Mouse (Mus musculus) right cerebral cortex, postnatal 36 days (tissue): ENCODE measurements at regions not wholly inside any gene's neighbourhood (a gene's known extent, or its start where the extent isn't known, plus 50 kb on each side); places are given as distances from the start of the nearest gene placed in this dataset.

Experiments used
- DNase-seq, 2 experiments: peaks; one replicate each; pipeline ENCODE4 v3.0.0; 2022; ENCODE audit warnings: low spot score in 2 of 2, mixed read lengths in 1 of 2

DNA sequence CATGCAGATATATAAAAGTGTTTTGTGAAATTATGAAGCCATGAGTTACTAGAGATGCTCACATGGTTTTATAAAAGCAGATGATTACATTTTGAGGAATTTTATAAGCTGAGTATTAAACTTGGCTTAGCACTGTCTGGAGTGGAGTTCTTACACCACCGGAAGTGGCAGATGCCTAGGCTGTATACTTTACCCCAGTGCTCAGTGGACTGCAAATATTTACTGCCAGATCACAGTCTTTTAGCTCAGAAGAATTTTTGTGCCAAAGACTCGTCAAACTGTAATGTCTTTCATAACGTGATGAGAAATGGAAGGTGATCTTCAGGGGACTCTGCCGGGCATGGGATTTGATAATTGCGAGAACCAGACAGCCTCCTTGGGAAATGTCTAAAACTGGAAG, 136.1 kb upstream of the 9330182O14Rik start:
- no peak for DNase-seq

DNA sequence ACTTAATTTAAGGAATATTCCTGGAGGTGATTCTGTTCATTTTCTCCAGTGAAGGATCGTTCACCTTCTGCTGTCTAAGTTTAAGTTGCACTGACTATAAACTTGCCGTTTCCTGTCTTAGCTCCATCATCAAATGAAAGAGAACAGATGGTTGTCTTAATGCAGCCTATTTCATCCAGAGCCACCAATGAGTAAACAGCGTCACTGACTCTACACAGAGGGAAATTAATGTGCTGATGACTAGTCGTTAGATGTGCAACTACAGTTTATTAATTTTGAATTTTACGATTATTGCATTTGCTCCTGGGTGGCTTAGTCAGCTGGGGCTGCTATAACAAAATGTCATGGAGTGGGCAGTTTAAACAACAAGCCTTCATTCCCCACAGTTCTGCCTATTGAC, 134.1 kb upstream of the 9330182O14Rik start:
- no peak for DNase-seq

DNA sequence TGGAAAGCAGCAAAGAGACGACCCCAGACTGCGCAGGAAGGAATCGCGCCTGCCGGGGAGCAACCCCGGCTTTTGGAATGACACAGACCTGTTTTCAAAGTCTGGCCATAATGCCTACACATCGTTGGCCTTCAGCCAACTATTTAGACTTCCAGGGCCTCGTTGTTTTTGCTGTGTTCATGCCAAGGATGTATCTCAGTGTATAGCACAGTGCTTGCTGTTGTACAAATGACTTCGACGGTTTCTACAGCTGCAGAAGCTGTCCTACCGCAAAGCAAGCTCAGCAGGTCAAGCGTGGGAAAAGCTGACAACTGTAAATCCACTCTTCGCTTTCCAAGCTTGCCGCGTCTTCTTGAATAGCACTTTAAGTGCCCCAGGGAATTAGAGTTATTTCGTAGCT, 129.1 kb upstream of the 9330182O14Rik start:
- no peak for DNase-seq

DNA sequence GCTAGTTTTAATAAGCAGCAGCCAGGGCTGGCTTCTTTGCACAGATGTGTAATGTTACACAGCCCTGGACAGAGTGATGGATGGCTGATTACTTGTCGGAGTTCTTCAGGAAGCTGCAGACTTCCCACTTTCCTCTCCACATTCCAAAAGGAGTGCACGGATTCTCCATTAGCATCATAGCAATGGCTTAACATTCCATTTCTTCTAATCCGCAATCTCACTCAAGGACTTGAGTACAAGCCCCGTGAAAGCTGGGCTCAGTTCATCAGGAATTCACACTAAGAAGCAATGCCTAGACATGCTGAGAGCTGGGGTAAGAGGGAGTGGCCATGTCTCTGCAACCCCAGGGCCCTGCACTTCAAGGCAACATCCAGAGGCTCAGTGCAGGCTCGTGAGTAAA, 126.3 kb upstream of the 9330182O14Rik start:
- no peak for DNase-seq

DNA sequence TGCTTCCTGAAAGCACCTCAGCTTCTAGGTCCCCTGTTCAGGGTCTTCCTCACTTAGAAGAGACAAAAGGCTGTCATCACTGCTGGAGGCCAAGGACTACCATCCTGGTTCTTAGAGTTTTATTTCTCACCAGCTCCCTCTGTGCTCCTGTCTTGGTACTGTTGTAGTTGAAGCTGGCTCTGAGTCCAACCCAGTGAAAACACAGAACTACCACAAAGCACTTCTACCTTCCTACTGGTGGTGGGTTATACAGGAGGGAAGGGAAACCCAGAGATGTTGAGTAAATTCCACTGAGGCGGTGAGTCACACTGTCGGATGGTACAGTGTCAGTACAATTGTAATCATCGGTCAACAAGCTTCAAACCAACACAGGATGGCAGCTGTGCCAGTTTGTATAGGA, 120.3 kb upstream of the 9330182O14Rik start:
- DNase-seq = no peak

DNA sequence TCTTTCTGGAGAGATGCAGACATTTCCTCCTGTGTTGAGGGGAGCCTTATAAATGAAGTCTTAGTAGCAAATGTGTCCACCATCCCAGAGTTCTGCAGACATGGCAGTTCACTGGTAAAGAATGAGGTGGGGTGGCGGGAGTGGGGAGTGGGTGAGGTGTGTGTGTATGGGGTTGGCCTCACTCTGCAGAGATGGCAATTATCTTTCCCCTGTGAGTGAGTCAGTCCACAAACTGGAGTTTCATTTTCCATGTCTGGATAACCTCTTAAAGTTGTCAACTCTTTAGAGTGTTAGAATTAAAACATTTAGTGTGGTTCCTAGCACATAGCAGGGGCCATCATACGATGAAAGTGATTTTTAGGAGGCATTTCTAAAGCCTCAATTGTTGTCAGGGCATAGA, 117.1 kb upstream of the 9330182O14Rik start:
- DNase-seq = no peak

DNA sequence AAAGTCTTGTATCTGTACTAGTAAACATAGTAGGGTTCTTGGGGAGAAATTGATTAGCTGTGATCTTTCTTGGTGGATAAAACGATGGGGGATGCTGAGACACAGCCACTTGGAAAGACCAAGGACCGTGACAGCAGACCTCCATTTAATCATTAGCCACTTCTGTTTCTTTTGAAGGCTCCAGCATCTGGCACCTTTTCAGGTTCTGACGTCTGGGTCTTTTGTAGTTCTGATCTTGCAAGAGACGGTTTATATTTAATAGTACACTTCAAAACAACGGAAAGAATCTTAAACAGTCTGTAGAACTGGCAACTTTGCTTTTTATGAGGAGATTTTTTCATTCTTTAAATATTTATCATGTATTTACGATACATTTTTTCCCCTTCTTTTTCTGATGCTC, 116.6 kb upstream of the 9330182O14Rik start:
- no peak for DNase-seq

DNA sequence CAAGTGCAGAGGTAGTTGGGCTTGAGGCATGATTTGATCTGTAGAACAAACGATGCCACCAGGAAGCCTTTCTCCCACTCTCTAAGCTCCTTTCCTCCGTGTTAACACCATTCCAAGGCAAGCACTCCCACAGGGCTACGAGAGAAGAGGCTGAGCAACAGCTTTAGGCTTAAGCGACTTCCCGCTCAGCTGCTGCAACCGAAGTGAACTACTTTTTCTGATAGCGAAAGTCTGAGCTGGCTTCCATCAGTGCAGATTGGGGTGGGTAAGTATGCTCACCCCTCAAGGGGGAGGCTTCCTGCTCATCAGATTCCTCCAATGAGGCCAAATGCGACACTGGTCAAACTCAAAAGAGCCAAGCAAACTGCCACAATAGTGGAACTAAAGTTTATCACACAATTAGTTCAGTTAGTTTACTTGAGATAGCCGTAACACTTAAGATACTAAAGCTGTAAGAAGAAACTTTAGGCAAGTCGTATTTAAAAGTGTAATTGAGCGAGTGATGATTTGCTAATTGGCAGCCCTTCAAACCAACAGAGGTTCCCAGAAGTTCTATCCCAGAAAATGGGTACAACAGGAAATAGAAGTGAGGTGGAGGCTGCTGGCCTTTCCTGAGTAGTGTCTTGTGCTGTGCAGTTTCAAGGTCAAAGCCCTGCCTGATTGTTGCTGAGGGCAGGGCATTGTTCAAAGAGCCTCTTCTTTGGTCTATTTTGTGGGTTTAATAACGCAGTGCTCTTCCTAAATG, 115.9 kb upstream of the 9330182O14Rik start:
- DNase-seq = no peak

DNA sequence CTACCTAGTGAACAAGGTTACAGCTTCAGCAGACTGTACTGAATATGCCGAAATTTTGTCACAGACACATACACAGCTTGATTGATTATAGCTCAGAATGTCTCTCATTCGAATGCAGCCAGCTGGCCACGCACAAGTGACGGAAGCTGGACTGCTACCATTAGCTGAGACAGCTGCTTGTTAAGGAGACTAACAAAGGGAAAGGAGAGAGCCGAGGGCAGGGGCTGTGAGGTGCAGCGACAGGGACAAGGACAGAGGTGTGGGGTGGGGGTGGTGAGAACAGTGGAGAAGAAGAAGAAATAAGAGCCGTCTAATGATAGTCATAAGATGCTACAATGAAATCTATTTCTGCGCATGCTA, 115.4 kb upstream of the 9330182O14Rik start:
- DNase-seq = no peak

DNA sequence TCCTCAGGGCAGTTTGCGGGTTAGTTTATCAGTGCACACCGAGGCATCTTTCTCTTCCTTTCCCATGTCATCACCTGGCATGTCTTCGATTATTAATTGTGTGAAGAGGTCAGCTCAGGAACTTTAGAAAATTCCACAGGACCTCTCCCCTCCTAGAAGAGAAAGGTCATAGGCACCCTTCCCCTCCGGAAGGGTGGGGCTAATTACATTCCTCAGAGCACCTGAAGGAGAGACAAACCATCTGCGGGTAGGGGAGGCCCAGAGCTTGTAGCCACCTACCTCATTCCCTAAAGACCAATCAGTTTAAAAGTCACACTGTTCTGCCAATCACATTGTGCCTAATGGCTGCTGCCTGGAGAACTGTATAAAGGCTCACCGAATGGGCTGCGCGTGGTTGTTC, 114.9 kb upstream of the 9330182O14Rik start:
- no peak for DNase-seq

DNA sequence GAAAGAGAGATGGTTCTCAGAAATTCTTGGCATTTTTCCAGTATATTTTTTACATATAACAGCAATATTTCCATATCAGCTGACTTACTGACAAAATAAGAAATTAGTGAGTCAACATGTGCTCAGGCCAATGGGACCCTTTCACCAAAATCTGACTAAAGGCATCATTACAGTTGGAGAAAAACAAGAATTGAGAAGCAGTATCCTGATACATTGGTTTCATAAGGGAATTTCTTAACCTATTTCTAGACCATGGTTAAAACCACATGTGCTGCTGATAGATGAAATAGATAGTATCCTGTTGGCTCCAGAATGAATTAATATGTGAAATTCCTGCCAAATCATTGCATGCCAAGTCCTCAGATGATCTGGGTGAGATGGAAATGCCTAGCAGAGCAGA, 114.1 kb upstream of the 9330182O14Rik start:
- DNase-seq = no peak

DNA sequence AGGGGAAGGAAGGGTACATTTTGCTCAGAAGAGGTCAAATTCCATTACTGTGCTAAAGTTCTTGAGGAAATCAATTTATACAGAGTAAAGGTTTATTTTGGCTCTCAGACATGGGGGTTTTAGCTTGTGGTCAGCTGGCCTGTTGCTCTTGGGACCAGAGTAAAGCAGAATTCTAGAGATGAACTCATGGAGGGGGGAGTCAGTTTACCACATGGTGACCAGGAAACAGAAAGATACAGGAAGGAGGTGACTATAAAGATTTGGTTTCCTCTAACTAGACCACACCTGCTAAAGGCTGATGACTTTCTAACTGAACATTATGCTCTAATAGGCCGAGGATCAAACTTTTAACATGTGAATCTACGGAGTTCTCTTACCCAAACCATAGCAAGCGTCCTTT, 113.5 kb upstream of the 9330182O14Rik start:
- no peak for DNase-seq

DNA sequence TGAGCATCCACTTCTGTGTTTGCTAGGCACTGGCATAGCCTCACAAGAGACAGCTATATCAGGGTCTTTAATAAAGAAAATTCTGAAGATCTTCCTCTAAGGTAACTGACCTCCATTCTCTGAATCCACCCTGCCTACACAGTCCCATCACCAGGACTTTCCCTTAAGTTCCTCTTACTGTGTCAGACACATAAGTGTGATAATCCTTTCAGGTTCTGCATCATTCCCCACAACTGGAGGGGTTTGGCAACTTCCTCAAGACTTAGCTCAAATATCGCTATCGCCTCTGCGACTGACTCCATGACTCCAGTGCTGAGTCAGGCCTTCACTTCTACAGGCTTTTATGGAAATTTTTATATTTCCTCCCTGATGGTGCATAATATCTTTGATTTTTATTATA, 111.0 kb upstream of the 9330182O14Rik start:
- no peak for DNase-seq

DNA sequence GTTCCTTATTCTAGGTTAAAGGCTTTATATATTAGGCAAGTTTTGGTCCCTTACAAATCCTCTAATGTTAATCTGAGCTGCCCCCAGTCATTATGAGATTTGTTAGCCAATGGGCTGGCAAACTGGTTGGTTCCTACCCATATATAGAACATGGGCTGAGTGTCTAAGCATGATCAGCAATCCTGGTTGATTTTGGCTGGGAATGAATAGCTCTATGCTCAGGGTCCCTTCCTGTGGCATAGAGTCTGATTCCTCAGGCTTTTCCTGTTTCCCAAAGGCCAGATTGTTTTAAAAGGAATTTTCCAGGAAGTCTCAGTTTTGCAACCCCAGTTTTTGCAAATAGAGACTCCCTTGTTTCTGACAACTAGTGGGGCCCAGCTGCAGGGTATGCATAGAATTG, 102.1 kb upstream of the 9330182O14Rik start:
- DNase-seq = no peak

DNA sequence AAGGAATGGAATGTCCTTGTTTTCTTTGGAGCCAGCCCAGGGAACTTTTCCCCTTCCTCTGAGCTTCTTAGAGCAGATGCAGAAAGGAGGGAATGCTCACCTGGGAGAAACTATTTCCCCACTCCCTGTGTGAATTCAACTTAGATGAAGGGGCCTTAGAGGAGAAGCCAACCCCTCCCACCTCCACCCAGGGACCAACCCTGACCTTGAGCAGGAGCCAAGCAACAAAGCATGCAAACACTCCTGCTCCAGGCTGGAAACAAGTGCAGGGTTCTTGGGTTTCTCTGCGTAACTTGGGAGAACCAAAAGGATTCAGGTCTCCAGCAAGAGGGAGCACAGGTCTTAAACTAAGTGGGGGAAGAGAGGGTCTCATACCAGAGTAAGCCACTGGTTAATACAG, 98.0 kb upstream of the 9330182O14Rik start:
- no peak for DNase-seq

DNA sequence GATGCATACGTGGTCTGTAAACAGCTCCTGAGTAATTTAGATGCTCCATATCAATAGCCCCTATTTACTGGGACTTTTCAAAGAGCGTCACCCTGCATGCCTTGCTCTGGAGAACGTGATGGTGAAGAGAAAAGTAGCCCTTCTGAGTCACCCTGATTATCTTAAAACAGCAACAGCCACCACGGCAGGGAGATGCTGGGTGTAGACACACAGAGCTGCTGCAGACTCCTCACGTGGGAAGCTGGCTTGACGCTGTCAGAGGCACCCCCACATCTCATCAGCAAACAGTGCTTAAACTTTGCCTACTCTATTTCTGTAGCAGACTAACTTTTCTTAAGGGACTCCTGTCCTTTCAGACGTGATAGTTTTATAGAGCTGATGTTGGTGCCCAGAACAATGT, 96.9 kb upstream of the 9330182O14Rik start:
- peak; percentile 62 to 83 for DNase-seq

DNA sequence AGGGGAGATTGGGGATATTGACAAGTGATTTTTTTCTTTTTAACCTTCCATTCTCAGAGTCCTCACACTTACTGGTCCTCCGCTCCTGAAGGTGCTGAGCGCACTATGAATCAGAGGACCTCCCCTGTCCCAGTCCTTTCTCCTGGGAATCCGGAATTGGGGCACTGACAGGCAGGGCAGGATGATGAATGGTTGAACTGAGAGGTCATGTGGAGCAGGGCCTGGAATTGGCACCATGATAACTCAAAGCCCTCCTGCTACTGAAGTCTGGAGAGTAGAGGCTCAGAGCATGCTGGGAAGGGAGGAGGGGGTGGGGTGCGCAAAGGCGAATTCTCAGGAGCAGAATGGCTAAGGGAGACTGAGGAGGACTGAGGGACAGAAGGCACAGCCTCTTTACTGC, 87.9 kb upstream of the 9330182O14Rik start:
- no peak for DNase-seq

DNA sequence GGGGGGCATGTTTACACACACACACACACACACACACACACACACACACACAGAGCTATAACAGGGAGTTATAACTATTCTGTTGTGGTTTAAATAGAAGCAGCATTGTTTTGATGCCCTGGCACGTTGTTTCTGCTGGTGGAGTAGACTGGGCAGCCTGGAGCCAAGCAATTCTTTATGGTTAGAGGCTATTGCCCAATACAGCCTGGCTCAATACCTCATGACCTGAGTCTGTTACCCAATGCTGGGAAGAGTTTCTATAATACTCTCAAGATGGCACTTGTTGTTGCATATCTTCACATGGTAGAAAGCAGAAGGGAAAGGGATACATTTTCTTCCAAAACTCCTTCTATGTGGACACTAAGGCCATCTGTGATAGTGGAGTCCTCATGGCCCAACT, 87.1 kb upstream of the 9330182O14Rik start:
- no peak for DNase-seq

DNA sequence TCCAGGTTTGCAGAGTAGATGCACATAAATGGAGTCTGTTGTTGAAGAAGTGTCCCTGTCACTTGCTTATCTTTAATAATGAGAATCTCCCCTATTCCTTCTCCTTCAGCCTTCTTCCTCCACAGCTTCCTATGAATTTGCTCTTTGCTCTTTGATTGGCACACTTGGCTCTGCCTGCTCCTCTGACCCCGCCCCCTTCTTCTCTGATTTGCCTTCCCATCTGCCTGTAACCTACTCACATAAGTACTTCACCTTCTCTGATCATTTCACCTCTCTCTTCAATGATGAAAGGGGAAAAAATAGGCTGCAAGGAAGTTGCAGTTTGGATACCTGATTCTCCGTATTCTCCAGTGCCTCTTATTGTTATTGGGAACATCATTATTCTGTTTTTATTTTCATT, 66.1 kb upstream of the 9330182O14Rik start:
- DNase-seq = no peak

DNA sequence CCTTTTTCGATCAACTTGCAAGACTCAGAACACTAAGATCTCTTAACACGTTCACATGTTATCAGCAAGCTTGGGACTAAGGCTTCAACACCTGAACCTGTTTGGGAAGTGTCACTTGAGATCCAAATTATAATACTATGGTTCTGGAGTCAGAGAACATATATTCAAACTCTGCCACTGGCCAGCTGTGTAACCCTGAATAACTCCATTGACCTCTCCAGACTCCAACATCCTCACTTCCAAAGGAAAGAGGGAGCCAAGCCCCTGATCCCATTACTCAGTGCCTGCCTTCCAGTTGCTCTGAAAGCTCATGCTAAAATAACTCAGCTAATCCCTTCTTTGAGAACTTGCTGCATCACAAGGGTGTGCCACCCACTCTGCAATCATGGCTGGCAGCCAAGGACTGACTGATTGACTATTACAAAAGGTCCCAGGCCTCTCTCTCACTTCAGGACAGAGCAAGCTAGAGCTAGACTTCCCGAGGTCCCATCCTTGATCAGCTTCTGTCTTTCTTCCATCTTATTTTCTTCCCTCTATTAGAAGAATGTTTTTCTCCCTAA, 58.8 kb upstream of the 9330182O14Rik start:
- peak; percentile 7 to 14 for DNase-seq

DNA sequence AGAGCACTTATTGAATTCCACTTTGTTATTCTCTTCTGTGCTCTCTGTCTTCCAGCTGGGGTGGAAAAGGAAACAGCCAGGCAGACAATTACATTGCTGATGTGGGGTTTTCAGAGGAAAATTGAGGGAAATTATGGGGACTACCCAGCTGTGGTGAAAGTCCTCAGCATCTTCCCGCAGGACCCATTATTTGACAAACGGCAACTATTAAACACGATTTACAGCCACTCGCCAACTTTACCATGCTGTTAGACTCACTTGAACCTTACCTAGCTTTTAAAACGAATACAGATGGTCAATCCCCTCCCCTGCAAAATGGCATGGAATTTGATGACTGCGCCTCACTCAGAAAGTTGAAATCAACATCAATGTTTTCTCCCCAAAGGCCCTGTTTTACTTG, 54.3 kb upstream of the 9330182O14Rik start:
- no peak for DNase-seq
